ENCODE assay signal across 24 mouse cellular contexts in the genomic region with DNA sequence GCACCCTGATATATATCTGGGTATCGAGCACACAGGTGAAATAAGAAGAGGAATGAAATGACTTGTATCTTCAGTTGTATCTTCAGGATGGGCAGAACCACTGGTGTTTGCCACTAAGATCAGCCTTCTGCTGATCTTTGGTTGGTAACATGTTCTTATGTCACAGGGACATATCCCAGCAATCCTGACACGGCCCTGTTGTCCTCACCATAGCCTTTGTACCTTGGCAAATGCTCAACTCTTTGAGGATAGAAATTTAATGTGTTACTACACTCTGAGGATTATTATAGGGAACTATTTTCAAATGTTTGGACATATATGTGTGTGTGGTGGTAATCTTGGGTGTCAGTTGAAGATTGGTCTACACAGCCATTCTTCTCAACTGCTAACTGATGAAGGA. TPM values are rescaled to one million over a fixed set of nuclear protein-coding genes. Genes with fewer than 3 reads are reported as not detected.
DNase-seq lines count a peak whose midpoint lies in the region; ATAC-seq and TF ChIP-seq lines count a peak whose summit lies in the region.
"Had no signal": no experiment of that assay in that cellular context is flagged by ENCODE, and none has a peak within 500 bp of the region (broad histone marks: within the 10 kb centered on the region; RNA-seq: fewer than 3 reads in every experiment).

No protein-coding gene starts in this region.

- ATAC-seq in kidney, embryonic 15.5 days (replicated peaks; ENCODE audit: low FRiP score) = no peak
- no peak for ATAC-seq in midbrain, embryonic 11.5 days (ENCODE audit: low FRiP score)
- ATAC-seq: forebrain, embryonic 14.5 days had no signal

- WGBS in kidney, embryonic 15.5 days = 87% methylated on average over 2 of the region's 2 CpGs
- WGBS in liver, adult 2 months = 33% methylated on average over 2 of the region's 2 CpGs
- WGBS in midbrain, embryonic 11.5 days = 96% methylated on average over 2 of the region's 2 CpGs
- 95% methylated on average over 2 of the region's 2 CpGs for WGBS in midbrain, embryonic 10.5 days

- H3K9ac ChIP-seq in kidney, embryonic 15.5 days = no peak overlapping the region
- no peak overlapping the region for H3K9ac ChIP-seq in liver, adult 2 months (ENCODE audit: low read depth, low read length)
- no peak overlapping the region for H3K9ac ChIP-seq in midbrain, embryonic 11.5 days (ENCODE audit: low read length)
- H3K9ac ChIP-seq: embryonic facial prominence, embryonic 13.5 days; embryonic facial prominence, embryonic 15.5 days; forebrain, embryonic 12.5 days had no signal

- peak; percentile 59 for DNase-seq in kidney, adult 9 months
- DNase-seq in liver, adult 2 months (ENCODE audit: extremely low read depth, low read depth, low spot score) = peak; percentile 53
- DNase-seq in liver = no peak
- DNase-seq in midbrain, embryonic 11.5 days (ENCODE audit: low spot score, missing footprints) = peak; percentile 6
- DNase-seq in midbrain, embryonic 10.5 days (ENCODE audit: low spot score) = no peak
- DNase-seq: adrenal gland, adult 2 months; adrenal gland, postnatal 10 days; adrenal gland, postnatal 25 days; cerebellum, adult 11 months; cerebellum, adult 18-20 months; cerebellum, adult 8-10 months; cerebellum, adult 9-11 months; cerebellum, postnatal 14 days; cerebellum, postnatal 36 days; embryo, embryonic 11 days had no signal

- no peak overlapping the region for H3K27ac ChIP-seq in kidney, embryonic 15.5 days
- H3K27ac ChIP-seq in liver, adult 2 months (replicated peaks; ENCODE audit: insufficient read depth, low read depth, low read length) = no peak overlapping the region
- H3K27ac ChIP-seq in midbrain, embryonic 11.5 days (ENCODE audit: low read depth, low read length) = no peak overlapping the region
- H3K27ac ChIP-seq in midbrain, embryonic 10.5 days (replicated peaks) = no peak overlapping the region
- H3K27ac ChIP-seq: embryonic facial prominence, embryonic 13.5 days; embryonic facial prominence, embryonic 15.5 days; forebrain, embryonic 10.5 days; forebrain, embryonic 12.5 days had no signal

- no peaks in the 10 kb centered on the region for H3K27me3 ChIP-seq in kidney, embryonic 15.5 days
- H3K27me3 ChIP-seq in liver, adult 2 months (ENCODE audit: control insufficient read depth, insufficient read depth, low read length) = no peaks in the 10 kb centered on the region
- H3K27me3 ChIP-seq in midbrain, embryonic 11.5 days (ENCODE audit: control insufficient read depth, insufficient read depth, low read length) = no peaks in the 10 kb centered on the region
- no peaks in the 10 kb centered on the region for H3K27me3 ChIP-seq in midbrain, embryonic 10.5 days (ENCODE audit: low read depth, poor library complexity, severe bottlenecking)
- H3K27me3 ChIP-seq: embryonic facial prominence, embryonic 13.5 days; embryonic facial prominence, embryonic 15.5 days; forebrain, embryonic 12.5 days had no signal

- no peaks in the 10 kb centered on the region for H3K79me2 ChIP-seq in liver, adult 2 months (ENCODE audit: control insufficient read depth, insufficient read depth, low read length)

- H3K4me3 ChIP-seq in kidney, embryonic 15.5 days (replicated peaks) = no peak overlapping the region
- no peak overlapping the region for H3K4me3 ChIP-seq in liver, adult 2 months (ENCODE audit: insufficient read depth, low read depth, low read length)
- no peak overlapping the region for H3K4me3 ChIP-seq in midbrain, embryonic 11.5 days (ENCODE audit: low read depth, low read length)
- H3K4me3 ChIP-seq in midbrain, embryonic 10.5 days = no peak overlapping the region
- H3K4me3 ChIP-seq: embryonic facial prominence, embryonic 13.5 days; embryonic facial prominence, embryonic 15.5 days; erythroblast, embryonic 14.5 days; forebrain, embryonic 10.5 days; forebrain, embryonic 12.5 days had no signal

- no peak for TF ChIP-seq CTCF in liver, adult 2 months (IDR thresholded peaks at IDR 0.05; ENCODE audit: low read depth, low read length)

- TF ChIP-seq POLR2A in liver, adult 2 months (IDR thresholded peaks at IDR 0.05; ENCODE audit: extremely low read depth, insufficient read depth, low read length) = no peak

- H3K4me1 ChIP-seq in kidney, embryonic 15.5 days = peaks cover 5% of the 10 kb centered on the region
- H3K4me1 ChIP-seq in liver, adult 2 months (ENCODE audit: control insufficient read depth, insufficient read depth, low read length) = no peaks in the 10 kb centered on the region
- H3K4me1 ChIP-seq in midbrain, embryonic 11.5 days (ENCODE audit: control insufficient read depth, insufficient read depth, low read length) = no peaks in the 10 kb centered on the region
- no peaks in the 10 kb centered on the region for H3K4me1 ChIP-seq in midbrain, embryonic 10.5 days
- H3K4me1 ChIP-seq: embryonic facial prominence, embryonic 13.5 days; embryonic facial prominence, embryonic 15.5 days; forebrain, embryonic 10.5 days; forebrain, embryonic 12.5 days had no signal

- no peak overlapping the region for H3K4me2 ChIP-seq in kidney, embryonic 15.5 days
- no peak overlapping the region for H3K4me2 ChIP-seq in midbrain, embryonic 11.5 days
- H3K4me2 ChIP-seq: embryonic facial prominence, embryonic 13.5 days; embryonic facial prominence, embryonic 15.5 days; forebrain, embryonic 12.5 days had no signal

- H3K36me3 ChIP-seq in kidney, embryonic 15.5 days = peaks cover 76% of the 10 kb centered on the region
- H3K36me3 ChIP-seq in liver, adult 2 months (ENCODE audit: control insufficient read depth, insufficient read depth, low read length) = peaks cover 6% of the 10 kb centered on the region
- H3K36me3 ChIP-seq in midbrain, embryonic 11.5 days (ENCODE audit: control insufficient read depth, insufficient read depth, low read length) = peaks cover 10% of the 10 kb centered on the region; the same call in 1 of the 2 replicates
- H3K36me3 ChIP-seq in midbrain, embryonic 10.5 days = peaks cover 92% of the 10 kb centered on the region

- H3K9me3 ChIP-seq in kidney, embryonic 15.5 days (replicated peaks) = no peaks in the 10 kb centered on the region
- no peaks in the 10 kb centered on the region for H3K9me3 ChIP-seq in midbrain, embryonic 11.5 days (ENCODE audit: control insufficient read depth, low read length)
- H3K9me3 ChIP-seq in midbrain, embryonic 10.5 days (replicated peaks) = no peaks in the 10 kb centered on the region
- H3K9me3 ChIP-seq: embryonic facial prominence, embryonic 13.5 days; embryonic facial prominence, embryonic 15.5 days; forebrain, embryonic 10.5 days; forebrain, embryonic 12.5 days had no signal

RNA-seq across cellular contexts. Expression of gene Tsen2, which starts 13.7 kb away (rescaled TPM):
- 31.3 and 32.9 TPM in 2 replicates for polyA plus RNA-seq in kidney, embryonic 15.5 days (2015; fragmentation: Nextera tagmentation; extraction: Ambion mirVana)
- total RNA-seq in liver, adult 2 months (2014; rRNA removed) = 4.1 and 5.6 TPM in 2 replicates
- 2.8 and 3.4 TPM in 2 replicates for polyA plus RNA-seq in liver, adult 2 months (2012; rRNA removed)
- polyA plus RNA-seq in midbrain, embryonic 11.5 days (2014; fragmentation: Nextera tagmentation; extraction: Ambion mirVana) = 29.0 and 32.7 TPM in 2 replicates
- polyA plus RNA-seq in midbrain, embryonic 10.5 days (2016; fragmentation: Nextera tagmentation; extraction: Ambion mirVana) = 36.0 and 37.5 TPM in 2 replicates

RNA-seq across cellular contexts. Expression of gene Mkrn2os, which starts 34.2 kb away (rescaled TPM):
- polyA plus RNA-seq in kidney, embryonic 15.5 days (2015; fragmentation: Nextera tagmentation; extraction: Ambion mirVana) = 3.5 and 4.2 TPM in 2 replicates
- 19.2 and 19.5 TPM in 2 replicates for total RNA-seq in liver, adult 2 months (2014; rRNA removed)
- 25.4 and 29.3 TPM in 2 replicates for polyA plus RNA-seq in liver, adult 2 months (2012; rRNA removed)
- 0.15 and 0.19 TPM in 2 replicates for polyA plus RNA-seq in midbrain, embryonic 11.5 days (2014; fragmentation: Nextera tagmentation; extraction: Ambion mirVana)
- 0.10 and 0.15 TPM in 2 replicates for polyA plus RNA-seq in midbrain, embryonic 10.5 days (2016; fragmentation: Nextera tagmentation; extraction: Ambion mirVana)
- total RNA-seq: adrenal gland, adult 2 months; adrenal gland, postnatal 25 days; common myeloid progenitor, adult 5-6 weeks; MEL had no signal
- polyA plus RNA-seq: erythroblast, embryonic 14.5 days had no signal

RNA-seq across cellular contexts. Expression of gene Mkrn2, which starts 43.5 kb away (rescaled TPM):
- 27.6 and 28.2 TPM in 2 replicates for polyA plus RNA-seq in kidney, embryonic 15.5 days (2015; fragmentation: Nextera tagmentation; extraction: Ambion mirVana)
- total RNA-seq in liver, adult 2 months (2014; rRNA removed) = 18.9 and 19.9 TPM in 2 replicates
- polyA plus RNA-seq in liver, adult 2 months (2012; rRNA removed) = 44.0 and 58.1 TPM in 2 replicates
- 24.0 and 24.1 TPM in 2 replicates for polyA plus RNA-seq in midbrain, embryonic 11.5 days (2014; fragmentation: Nextera tagmentation; extraction: Ambion mirVana)
- polyA plus RNA-seq in midbrain, embryonic 10.5 days (2016; fragmentation: Nextera tagmentation; extraction: Ambion mirVana) = 25.7 and 30.0 TPM in 2 replicates

Comparison
In these comparisons a context has a peak if more than half of its experiments do, and no peak if none do; other contexts are left out.
1. DNase-seq: peak in kidney, adult 9 months (single experiment), liver, adult 2 months (single experiment) and midbrain, embryonic 11.5 days (single experiment); none in liver (single experiment) and midbrain, embryonic 10.5 days (single experiment).